Mouse (Mus musculus) bone marrow, adult 2 months (tissue): ENCODE measurements around the gene Rexo1.

Experiments
- CTCF ChIP-seq: fragments of 200-500 bp; IDR thresholded peaks from 2 replicates; pipeline ENCODE4 v1.5.1; 2011; ENCODE audit warnings: low read length, control low read depth; ENCODE audit not compliant: control insufficient read depth, insufficient read depth
- POLR2A ChIP-seq: fragments of 200-500 bp; IDR thresholded peaks from 2 replicates; pipeline ENCODE4 v1.6.1; 2011; ENCODE audit warnings: low read depth, mild to moderate bottlenecking, control low read depth, low read length, borderline replicate concordance; ENCODE audit not compliant: control insufficient read depth

DNA sequence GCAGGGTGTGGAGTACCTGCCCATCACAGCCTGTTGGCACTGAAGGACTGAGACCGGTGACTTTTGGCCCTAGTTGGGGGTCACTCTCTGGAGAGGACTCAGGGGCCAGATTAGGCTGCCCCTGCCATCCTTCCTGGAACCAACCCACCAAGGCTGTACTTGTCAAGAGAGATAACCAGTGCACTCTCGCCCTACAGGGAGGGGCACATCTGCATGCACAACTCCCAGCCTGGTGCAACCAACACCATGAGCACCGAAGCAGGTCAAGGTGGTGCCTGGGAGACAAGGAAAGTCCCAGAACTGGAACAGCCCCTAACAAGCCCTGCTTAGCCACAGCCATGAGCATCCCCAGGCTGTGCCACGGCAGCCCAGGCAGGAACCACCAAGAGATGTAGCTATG, 14.4 kb downstream of the Rexo1 start:
- TF ChIP-seq POLR2A (no peak), CTCF (no peak)
